Mouse (Mus musculus) kidney, embryonic 14.5 days (tissue): ENCODE measurements around the gene Fam122c. TPM values are rescaled to one million over a fixed set of nuclear protein-coding genes. Genes with fewer than 3 reads are reported as not detected.

Source experiments
- ATAC-seq: fragments of 200-750 bp; cut with Nextera tagmentation; 2 replicates; pipeline ENCODE4 v1.8.0; 2017; ENCODE audit warnings: moderate number of reproducible peaks, mild to moderate bottlenecking, moderate TSS enrichment, moderate library complexity; ENCODE audit not compliant: low FRiP score, low TSS enrichment
- H3K27ac ChIP-seq: fragments of 300-500 bp; sonication (generic); 2 replicates; pipeline ENCODE4 v1.5.1; 2014; ENCODE audit warnings: low read depth, mild to moderate bottlenecking, low read length, moderate library complexity, mixed read lengths
- H3K27me3 ChIP-seq: fragments of 300-500 bp; sonication (generic); 2 replicates; pipeline ENCODE4 v1.6.1; 2014; ENCODE audit warnings: mild to moderate bottlenecking, low read length; ENCODE audit not compliant: control insufficient read depth, insufficient read depth
- H3K36me3 ChIP-seq: fragments of 300-500 bp; sonication (generic); 2 replicates; pipeline ENCODE4 v1.6.1; 2014; ENCODE audit warnings: low read length, mixed read lengths; ENCODE audit not compliant: control insufficient read depth, insufficient read depth
- H3K4me1 ChIP-seq: fragments of 300-500 bp; sonication (generic); 2 replicates; pipeline ENCODE4 v1.6.1; 2014; ENCODE audit warnings: low read length, mixed read lengths; ENCODE audit not compliant: control insufficient read depth, insufficient read depth
- H3K4me2 ChIP-seq: fragments of 300-500 bp; sonication (generic); replicated peaks from 2 replicates; pipeline ENCODE4 v1.6.1; 2014; ENCODE audit warnings: low read depth, mild to moderate bottlenecking, low read length
- H3K4me3 ChIP-seq: fragments of 300-500 bp; sonication (generic); 2 replicates; pipeline ENCODE4 v1.5.1; 2014; ENCODE audit warnings: mild to moderate bottlenecking, low read length
- H3K9ac ChIP-seq: fragments of 300-500 bp; sonication (generic); 2 replicates; pipeline ENCODE4 v1.6.1; 2014; ENCODE audit warnings: low read depth, mild to moderate bottlenecking, low read length, moderate library complexity
- H3K9me3 ChIP-seq: fragments of 300-500 bp; sonication (generic); 2 replicates; pipeline ENCODE4 v1.6.1; 2016; ENCODE audit warnings: low read length; ENCODE audit not compliant: control insufficient read depth
- WGBS: fragments of 180-500 bp; shearing (Covaris S2); extraction: QIAGEN DNeasy Blood & Tissue Kit; methylation state at CpG from one replicate; pipeline ENCODE4 v1.1.7; 2014; 5-methylcytosine and 5-hydroxymethylcytosine counted together
- polyA plus RNA-seq: library from polyadenylated mRNA; unstranded; fragments of >200 nt; fragmentation: Nextera tagmentation; extraction: Ambion mirVana; gene quantifications from 2 replicates; pipeline ENCODE4 v1.2.1, GENCODE M21; 2014

Gene Fam122c
- polyA plus RNA-seq = not detected in 2 replicates

DNA sequence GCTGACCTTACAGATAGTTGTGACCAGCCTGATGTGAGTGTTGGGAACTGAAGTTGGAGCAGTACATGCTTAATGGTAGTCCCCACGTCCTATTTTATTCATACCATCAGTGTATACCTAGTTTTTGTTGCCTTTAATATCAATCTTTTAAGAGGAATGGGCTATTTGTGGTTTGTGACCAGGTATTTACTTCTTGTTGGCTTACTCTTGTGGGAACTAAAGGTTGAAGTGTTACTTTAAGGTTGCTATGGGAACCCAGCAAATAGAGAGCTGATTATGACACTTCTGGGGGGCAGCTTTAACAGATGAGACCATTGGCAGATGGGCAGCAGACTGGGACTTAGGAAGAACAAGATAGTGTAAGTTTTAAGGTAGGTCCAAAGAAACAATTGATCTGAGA is at the start of gene Fam122c:
Gene Fam122c, plus strand, starts transcription at position 301 of the 400 bp plus-strand sequence.
- no peak within 1 kb of the TSS for H3K4me3 ChIP-seq
- H3K27me3 ChIP-seq = no peaks in the 10 kb centered on the region
- H3K36me3 ChIP-seq = no peaks in the 10 kb centered on the region
- no peaks in the 10 kb centered on the region for H3K9me3 ChIP-seq
- no peak within 1 kb of the TSS for H3K27ac ChIP-seq
- 46% methylated on average over 1 of the region's 1 CpGs for WGBS
- no peaks in the 10 kb centered on the region for H3K4me1 ChIP-seq
- no peak within 1 kb of the TSS for H3K4me2 ChIP-seq
- no peak for ATAC-seq
- H3K9ac ChIP-seq = no peak within 1 kb of the TSS

DNA sequence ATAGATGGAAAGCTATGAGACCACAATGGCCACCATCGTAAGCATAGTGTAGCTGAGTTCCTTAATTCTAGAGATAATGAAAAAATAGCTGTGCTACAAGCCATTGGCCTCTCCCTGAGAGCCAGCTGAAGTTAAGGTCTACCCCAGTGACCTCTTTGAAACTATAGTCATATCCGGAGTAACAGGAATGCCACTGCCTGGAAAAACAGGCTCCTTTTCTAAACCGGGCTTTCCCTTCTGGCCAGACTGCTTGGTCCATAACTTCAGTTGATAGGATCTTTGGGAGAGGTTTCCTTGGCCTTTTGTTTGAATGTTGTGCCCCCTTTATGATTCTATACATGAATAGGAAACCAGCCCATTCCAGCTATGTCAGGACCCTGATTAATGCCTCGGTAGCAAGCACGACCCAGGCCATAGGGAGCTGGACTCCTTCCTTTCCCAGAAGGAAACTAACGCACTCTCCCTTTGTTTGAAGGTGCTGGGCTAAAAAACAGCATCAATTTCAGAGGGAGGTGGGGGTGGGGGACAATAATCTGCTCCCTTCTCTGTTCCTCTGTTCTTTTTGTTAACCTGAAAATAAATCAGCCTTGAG is 48.8 kb upstream of the Fam122c start:
- Histone ChIP-seq H3K27ac (peak overlapping the region; percentile 30; the same call in 1 of the 2 replicates), H3K4me1 (no peaks in the 10 kb centered on the region), H3K36me3 (no peaks in the 10 kb centered on the region), H3K9me3 (no peaks in the 10 kb centered on the region), H3K4me3 (no peak overlapping the region), H3K27me3 (no peaks in the 10 kb centered on the region), H3K4me2 (no peak overlapping the region), H3K9ac (no peak overlapping the region)
- ATAC-seq = peak; percentile 52; the same call in 1 of the 2 replicates
- WGBS = 42% methylated on average over 6 of the region's 6 CpGs

DNA sequence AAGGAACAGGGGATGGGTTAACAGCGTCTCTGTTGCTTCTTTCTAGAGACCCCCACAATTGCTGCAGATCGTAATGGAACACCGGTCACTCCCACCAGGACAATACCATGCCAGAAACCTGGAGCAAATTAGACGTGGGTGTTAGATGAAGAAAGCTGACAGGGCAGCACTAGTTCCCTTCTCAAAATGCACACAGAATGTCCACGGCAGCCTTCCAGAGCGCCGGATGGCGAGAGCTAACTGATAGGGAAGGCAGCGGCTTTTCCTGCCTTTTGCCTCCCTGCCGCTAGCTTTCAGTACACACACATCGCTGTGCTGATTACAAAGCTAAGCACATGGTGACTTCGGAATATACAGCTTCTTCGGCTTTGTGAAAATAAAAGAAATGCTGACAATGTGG is 41.3 kb upstream of the Fam122c start:
- ATAC-seq = no peak
- H3K27me3 ChIP-seq = no peaks in the 10 kb centered on the region
- peak overlapping the region; percentile 51; the same call in 1 of the 2 replicates for H3K27ac ChIP-seq
- 40% methylated on average over 13 of the region's 13 CpGs for WGBS
- peak overlapping the region; percentile 20; the same call in 1 of the 2 replicates for H3K4me3 ChIP-seq
- no peaks in the 10 kb centered on the region for H3K4me1 ChIP-seq
- H3K9me3 ChIP-seq = no peaks in the 10 kb centered on the region
- peak overlapping the region; percentile 35 for H3K4me2 ChIP-seq
- peak overlapping the region; percentile 42; the same call in 1 of the 2 replicates for H3K9ac ChIP-seq
- no peaks in the 10 kb centered on the region for H3K36me3 ChIP-seq

DNA sequence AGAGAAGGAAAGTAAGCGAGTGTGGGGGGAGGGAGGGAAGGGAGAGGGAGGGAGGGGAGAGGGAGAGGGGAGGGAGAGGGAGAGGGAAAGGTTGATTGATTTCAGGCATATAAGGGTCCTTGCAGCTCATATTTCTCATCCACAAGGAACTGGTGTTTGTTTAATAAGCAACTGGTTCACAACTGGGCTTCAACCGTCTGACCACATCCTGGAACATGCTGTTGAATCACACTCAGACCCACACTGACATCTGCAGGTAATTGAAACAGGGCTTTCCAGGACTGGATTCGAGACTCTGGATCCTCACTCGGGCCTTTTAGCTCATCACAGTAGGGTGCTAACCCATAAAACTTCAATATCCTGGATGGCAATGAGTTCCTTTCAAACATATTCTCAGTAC is 39.5 kb upstream of the Fam122c start:
- H3K27ac ChIP-seq = no peak overlapping the region

DNA sequence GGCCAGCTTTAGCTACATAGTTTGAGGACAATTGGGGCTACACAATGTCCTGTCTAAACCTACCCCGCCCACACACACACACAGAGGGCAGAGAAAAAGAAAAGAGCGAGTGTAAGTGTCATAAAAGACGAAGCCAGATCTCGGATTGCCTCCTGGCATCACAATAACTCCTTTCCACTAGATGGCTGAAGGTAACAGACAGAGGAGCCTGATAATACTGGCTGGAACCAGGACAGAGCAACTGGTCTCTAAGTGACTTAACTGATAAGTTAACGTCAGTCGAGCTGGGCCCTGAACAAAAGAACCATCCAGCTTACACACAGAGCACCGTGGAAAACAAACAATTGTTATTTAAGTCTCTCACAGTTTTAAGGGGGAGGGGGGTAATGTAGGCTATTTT is 36.8 kb upstream of the Fam122c start:
- H3K4me3 ChIP-seq = no peak overlapping the region
- H3K9me3 ChIP-seq = no peaks in the 10 kb centered on the region
- 47% methylated on average over 7 of the region's 7 CpGs for WGBS
- no peaks in the 10 kb centered on the region for H3K27me3 ChIP-seq
- H3K36me3 ChIP-seq = no peaks in the 10 kb centered on the region
- no peak for ATAC-seq
- no peaks in the 10 kb centered on the region for H3K4me1 ChIP-seq
- no peak overlapping the region for H3K27ac ChIP-seq
- H3K4me2 ChIP-seq = no peak overlapping the region
- H3K9ac ChIP-seq = no peak overlapping the region

More for the DNA sequence above, 39.5 kb upstream of the Fam122c start:
- Histone ChIP-seq H3K4me3 (no peak overlapping the region), H3K4me1 (no peaks in the 10 kb centered on the region), H3K9me3 (no peaks in the 10 kb centered on the region), H3K36me3 (no peaks in the 10 kb centered on the region), H3K4me2 (no peak overlapping the region), H3K9ac (no peak overlapping the region), H3K27me3 (no peaks in the 10 kb centered on the region)
- ATAC-seq = peak; percentile 83
- 23% methylated on average over 3 of the region's 4 CpGs for WGBS

DNA sequence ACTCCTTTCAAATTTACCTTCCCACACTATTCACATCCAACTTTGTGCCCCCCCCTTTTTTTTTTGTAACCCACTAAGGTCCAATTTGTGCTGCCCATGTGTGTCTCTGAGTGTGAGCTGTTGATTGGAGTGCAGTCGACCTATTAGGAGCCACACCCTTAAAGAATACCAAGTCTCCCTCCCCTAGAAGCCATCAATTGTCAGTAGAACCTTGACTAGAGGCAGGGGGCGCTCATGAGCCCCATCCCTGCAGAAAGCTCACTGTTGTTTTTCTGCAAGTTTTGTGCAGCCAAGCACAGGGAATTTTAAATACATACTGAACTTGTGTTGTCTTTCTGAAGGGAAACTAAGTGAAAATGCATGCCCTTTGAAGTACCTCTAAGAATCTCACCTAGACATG is 35.3 kb upstream of the Fam122c start:
- no peaks in the 10 kb centered on the region for H3K9me3 ChIP-seq
- H3K27me3 ChIP-seq = no peaks in the 10 kb centered on the region
- H3K4me3 ChIP-seq = no peak overlapping the region
- 19% methylated on average over 2 of the region's 2 CpGs for WGBS
- H3K4me1 ChIP-seq = no peaks in the 10 kb centered on the region
- ATAC-seq = no peak
- no peaks in the 10 kb centered on the region for H3K36me3 ChIP-seq
- no peak overlapping the region for H3K9ac ChIP-seq
- H3K27ac ChIP-seq = no peak overlapping the region
- H3K4me2 ChIP-seq = no peak overlapping the region

DNA sequence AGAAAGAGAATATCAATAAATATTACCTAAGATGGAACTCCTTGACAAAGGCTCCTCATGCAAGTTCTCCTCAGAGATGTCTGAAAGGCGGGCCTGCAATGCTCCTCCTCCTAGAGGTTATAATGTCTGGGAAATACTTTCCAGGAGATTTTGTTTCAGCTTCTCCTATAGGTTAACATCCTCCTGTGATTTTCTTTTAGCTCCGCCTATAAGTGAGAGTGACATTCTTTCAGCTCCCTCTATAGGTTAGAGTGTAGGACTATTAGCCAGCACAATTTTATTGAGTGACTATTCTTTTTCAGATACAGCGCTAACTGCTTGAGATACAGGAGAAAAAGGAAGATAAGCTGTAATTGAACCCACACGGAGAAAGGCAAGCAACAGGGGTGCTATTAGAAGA is 33.2 kb upstream of the Fam122c start, which contains the start of gene Plac1:
Gene Plac1, minus strand, starts transcription at position 101 of the 400 bp plus-strand sequence.
- no peak for ATAC-seq
- Histone ChIP-seq H3K4me3 (no peak within 1 kb of the TSS), H3K9me3 (no peaks in the 10 kb centered on the region), H3K27ac (no peak within 1 kb of the TSS), H3K4me1 (no peaks in the 10 kb centered on the region), H3K27me3 (no peaks in the 10 kb centered on the region), H3K9ac (no peak within 1 kb of the TSS), H3K36me3 (no peaks in the 10 kb centered on the region), H3K4me2 (no peak within 1 kb of the TSS)
- WGBS = 67% methylated on average over 4 of the region's 4 CpGs

DNA sequence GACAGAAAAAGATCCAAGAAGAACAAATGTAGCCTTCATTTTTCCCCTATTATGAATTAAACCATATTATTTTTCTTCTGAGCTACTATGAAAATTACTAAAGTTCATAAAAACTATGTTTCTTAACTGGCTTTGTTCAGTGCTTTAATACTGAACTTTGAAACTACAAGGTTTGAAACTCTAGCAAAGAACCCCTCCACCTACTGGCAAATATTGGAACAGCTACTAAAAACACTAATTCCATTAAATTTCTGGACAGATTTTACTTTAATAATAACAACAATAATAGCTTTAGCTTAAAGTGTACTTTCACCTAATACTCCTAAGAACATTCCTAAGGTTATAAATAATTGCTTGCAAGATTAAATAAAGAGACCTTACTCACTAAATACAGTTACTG is 18.0 kb upstream of the Fam122c start:
- H3K27ac ChIP-seq = no peak overlapping the region
- H3K4me1 ChIP-seq = no peaks in the 10 kb centered on the region
- H3K9ac ChIP-seq = no peak overlapping the region
- ATAC-seq = no peak
- H3K9me3 ChIP-seq = no peaks in the 10 kb centered on the region
- no peaks in the 10 kb centered on the region; the same call in 1 of the 2 replicates for H3K36me3 ChIP-seq
- H3K4me3 ChIP-seq = no peak overlapping the region
- H3K4me2 ChIP-seq = no peak overlapping the region
- H3K27me3 ChIP-seq = no peaks in the 10 kb centered on the region

DNA sequence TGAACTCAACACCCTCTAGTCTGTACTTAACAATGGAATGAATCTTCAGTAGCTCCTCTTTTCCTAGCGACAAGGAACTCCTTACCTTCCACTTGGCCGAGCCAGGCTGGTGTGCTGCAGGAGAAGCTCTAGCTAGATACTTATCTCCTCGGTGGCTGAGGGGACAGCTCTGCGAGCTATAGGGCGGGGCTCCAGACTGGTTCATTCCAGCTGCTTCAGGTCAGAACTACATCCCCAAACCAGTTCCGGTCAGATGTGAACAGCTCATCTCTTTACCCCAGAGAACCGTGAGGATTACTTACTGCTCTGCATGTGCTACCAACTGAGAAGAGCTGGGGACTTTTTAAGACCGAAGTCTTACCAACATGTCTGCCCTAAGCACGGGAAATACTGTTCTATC is 7.0 kb upstream of the Fam122c start:
- no peak overlapping the region for H3K4me2 ChIP-seq
- ATAC-seq = no peak
- no peaks in the 10 kb centered on the region for H3K9me3 ChIP-seq
- H3K4me1 ChIP-seq = no peaks in the 10 kb centered on the region
- no peaks in the 10 kb centered on the region for H3K27me3 ChIP-seq
- H3K36me3 ChIP-seq = no peaks in the 10 kb centered on the region
- H3K9ac ChIP-seq = no peak overlapping the region
- 75% methylated on average over 9 of the region's 9 CpGs for WGBS
- no peak overlapping the region for H3K27ac ChIP-seq
- no peak overlapping the region for H3K4me3 ChIP-seq
